Mouse (Mus musculus): ENCODE measurements around the gene Slc2a4. TPM values are rescaled to one million over a fixed set of nuclear protein-coding genes. Genes with fewer than 3 reads are reported as not detected.

The Slc2a4 gene
- polyA plus RNA-seq, 1 experiment from 2014 or later, result 9.3 TPM

GRCm38 (mm10) chr11:69984431-69984830 is 36.4 kb upstream of the Slc2a4 start:
- H3K9ac ChIP-seq, result no peak overlapping the region
- no peaks in the 10 kb centered on the region for H3K9me3 ChIP-seq (replicated peaks)
- no peak overlapping the region for H3K27ac ChIP-seq
- H3K4me1 ChIP-seq, result peaks cover 27% of the 10 kb centered on the region
- 90% methylated on average over 8 of the region's 8 CpGs for WGBS
- H3K4me2 ChIP-seq, result no peak overlapping the region
- peaks cover 56% of the 10 kb centered on the region for H3K36me3 ChIP-seq (ENCODE audit: poor library complexity, severe bottlenecking)
- ATAC-seq, result no peak
- H3K27me3 ChIP-seq, result no peaks in the 10 kb centered on the region
- H3K4me3 ChIP-seq, result no peak overlapping the region

GRCm38 (mm10) chr11:69983377-69983776 is 35.4 kb upstream of the Slc2a4 start:
- H3K27me3 ChIP-seq, result no peaks in the 10 kb centered on the region
- H3K9me3 ChIP-seq (replicated peaks), result no peaks in the 10 kb centered on the region
- H3K4me2 ChIP-seq, result peak overlapping the region; percentile 85; the same call in 1 of the 2 replicates
- H3K4me3 ChIP-seq, result no peak overlapping the region; the same call in 1 of the 2 replicates
- peaks cover 35% of the 10 kb centered on the region for H3K4me1 ChIP-seq
- H3K9ac ChIP-seq, result peak overlapping the region; percentile 99; the same call in 1 of the 2 replicates
- peaks cover 50% of the 10 kb centered on the region for H3K36me3 ChIP-seq (ENCODE audit: poor library complexity, severe bottlenecking)
- no peak for ATAC-seq
- no peak overlapping the region for H3K27ac ChIP-seq
- 91% methylated on average over 4 of the region's 4 CpGs for WGBS

DNA sequence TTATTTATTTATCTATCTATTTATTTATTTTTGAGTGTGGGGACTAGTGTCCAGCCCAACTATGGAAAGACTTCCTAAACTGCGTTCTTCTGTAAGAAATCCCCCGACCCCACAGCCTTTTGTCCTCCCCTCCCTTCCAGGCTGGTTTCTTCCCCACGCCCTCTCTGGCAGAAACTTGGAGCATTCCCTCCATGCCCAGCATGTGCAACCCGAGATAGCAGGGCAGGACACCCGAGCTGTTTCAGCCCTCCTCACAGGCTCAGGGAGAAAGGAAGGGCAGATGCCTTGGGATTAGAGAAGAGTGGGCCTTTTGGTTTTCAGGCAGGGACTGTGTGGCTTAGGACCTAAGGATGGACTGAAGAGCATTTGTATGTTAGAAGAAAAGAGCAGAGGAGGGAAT is 34.9 kb upstream of the Slc2a4 start:
- H3K9ac ChIP-seq, result peak overlapping the region; percentile 99
- no peak overlapping the region for H3K27ac ChIP-seq
- H3K27me3 ChIP-seq, result no peaks in the 10 kb centered on the region
- H3K4me2 ChIP-seq, result peak overlapping the region; percentile 85
- no peak for ATAC-seq
- no peaks in the 10 kb centered on the region for H3K9me3 ChIP-seq (replicated peaks)
- peaks cover 48% of the 10 kb centered on the region for H3K36me3 ChIP-seq (ENCODE audit: poor library complexity, severe bottlenecking)
- WGBS, result 25% methylated on average over 5 of the region's 5 CpGs
- peak overlapping the region; percentile 100 for H3K4me3 ChIP-seq
- H3K4me1 ChIP-seq, result peaks cover 35% of the 10 kb centered on the region

DNA sequence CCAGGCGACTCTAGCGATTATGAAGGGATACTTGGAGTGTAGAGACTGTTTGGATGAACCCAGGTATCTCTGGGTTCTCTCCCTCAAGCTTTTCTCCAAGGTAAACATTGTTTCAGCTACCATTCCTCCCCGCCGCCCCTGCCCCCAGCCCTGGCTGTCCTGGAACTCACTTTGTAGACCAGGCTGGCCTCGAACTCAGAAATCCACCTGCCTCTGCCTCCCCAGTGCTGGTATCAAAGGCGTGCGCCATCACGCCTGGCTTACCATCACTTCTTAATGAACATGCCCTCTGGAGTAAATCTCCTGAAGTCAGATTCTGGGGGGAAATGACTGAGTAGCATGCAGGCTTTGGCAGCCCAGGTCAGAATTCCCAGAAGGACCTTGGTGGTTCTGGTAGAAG is 34.2 kb upstream of the Slc2a4 start, which contains the start of gene Elp5:
TSS of gene Elp5 (minus strand) at position 293 of the 400 bp plus-strand sequence.
- Histone ChIP-seq H3K27me3 (no peaks in the 10 kb centered on the region), H3K27ac (peak within 1 kb of the TSS; percentile 99), H3K4me2 (peak within 1 kb of the TSS; percentile 85), H3K36me3 (ENCODE audit: poor library complexity, severe bottlenecking) (peaks cover 47% of the 10 kb centered on the region), H3K4me1 (peaks cover 35% of the 10 kb centered on the region), H3K9ac (peak within 1 kb of the TSS; percentile 99), H3K9me3 (replicated peaks) (no peaks in the 10 kb centered on the region), H3K4me3 (peak within 1 kb of the TSS; percentile 100)
- WGBS, result 55% methylated on average over 8 of the region's 8 CpGs
- ATAC-seq, result no peak

DNA sequence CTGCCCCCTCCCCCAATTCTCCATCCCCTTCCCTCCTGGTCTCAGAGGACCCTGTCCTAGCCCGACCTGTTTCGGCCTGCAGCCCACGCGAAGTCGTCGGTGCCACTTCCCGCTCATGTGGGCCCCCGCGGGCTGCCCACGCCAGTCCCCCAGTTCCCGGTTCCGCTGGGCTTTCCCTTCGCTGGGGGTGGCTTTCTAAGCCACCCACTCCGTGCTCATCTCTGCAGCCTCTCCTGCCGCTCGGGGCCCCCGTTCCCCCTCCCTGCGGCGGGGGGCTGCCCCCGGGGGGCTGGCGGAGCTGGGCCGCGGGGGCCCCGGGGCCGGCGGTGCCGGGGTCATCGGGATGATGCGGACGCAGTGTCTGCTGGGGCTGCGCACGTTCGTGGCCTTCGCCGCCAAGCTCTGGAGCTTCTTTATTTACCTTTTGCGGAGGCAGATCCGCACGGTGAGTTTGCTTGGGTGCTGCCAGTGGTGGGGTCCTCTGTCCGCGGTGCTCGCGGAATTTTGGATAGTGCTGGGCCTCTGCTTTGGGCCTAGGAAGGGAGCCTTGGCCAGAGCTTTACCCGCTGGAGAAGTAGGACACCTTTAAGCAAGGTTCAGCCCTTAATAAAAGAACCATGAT is 33.3 kb upstream of the Slc2a4 start, which contains the start of gene Ctdnep1:
TSS of gene Ctdnep1 (plus strand) at position 16 of the 622 bp plus-strand sequence.
- Histone ChIP-seq H3K4me2 (peak within 1 kb of the TSS; percentile 85), H3K27ac (peak within 1 kb of the TSS; percentile 99), H3K9me3 (replicated peaks) (no peaks in the 10 kb centered on the region), H3K9ac (peak within 1 kb of the TSS; percentile 99), H3K4me1 (peaks cover 35% of the 10 kb centered on the region), H3K27me3 (no peaks in the 10 kb centered on the region), H3K36me3 (ENCODE audit: poor library complexity, severe bottlenecking) (peaks cover 47% of the 10 kb centered on the region), H3K4me3 (peak within 1 kb of the TSS; percentile 100)
- WGBS, result under 1% methylated on average over 14 of the region's 43 CpGs
- peak; percentile 39 for ATAC-seq

DNA sequence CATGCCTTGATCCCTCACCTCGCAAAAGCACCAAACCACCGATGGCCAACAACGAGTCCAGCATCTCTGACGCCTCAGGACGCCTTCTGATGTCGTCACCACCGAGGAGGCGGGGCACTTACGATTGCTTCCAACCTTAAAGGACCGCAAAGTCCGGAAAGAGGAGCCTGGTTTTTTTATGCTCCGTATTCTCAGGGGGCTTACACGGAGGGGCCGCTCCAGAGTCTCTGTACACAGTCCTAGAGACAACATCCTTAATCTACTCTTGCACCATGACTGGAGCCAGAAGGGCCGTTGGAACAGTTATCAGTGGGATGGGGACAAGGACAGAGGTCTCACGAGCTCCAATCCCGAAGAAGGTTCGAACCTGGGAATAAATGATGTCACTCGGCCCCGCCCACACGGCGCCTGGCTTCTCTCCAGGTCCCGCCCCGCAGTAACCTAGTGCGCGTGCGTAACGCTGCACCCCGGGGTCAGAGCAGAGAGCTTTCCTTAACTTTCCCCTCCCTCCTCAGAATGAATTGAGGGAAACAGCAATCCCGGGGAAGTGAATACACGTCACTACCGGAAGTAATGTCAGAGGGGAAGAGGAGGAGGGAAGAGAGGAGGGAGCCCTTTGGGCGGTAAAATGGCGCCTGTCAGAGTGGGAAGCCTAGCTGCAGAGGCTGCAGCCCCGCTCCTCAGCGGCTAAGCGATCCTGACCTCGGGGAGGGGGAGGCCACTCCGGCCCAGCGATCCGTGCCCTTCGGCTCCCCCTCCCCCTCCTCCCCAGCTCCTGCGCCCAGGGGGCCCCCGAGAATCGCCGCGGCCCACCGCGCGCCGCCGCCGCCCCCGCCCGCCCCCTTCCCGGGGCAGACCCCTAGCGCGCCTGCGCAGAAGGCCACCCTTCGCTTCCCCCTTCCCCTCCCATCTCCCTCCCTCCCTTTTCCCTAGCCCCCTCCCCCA is 32.5 kb upstream of the Slc2a4 start:
- peak; percentile 91 for ATAC-seq
- Histone ChIP-seq H3K4me3 (peak overlapping the region; percentile 100), H3K9me3 (replicated peaks) (no peaks in the 10 kb centered on the region), H3K4me1 (peaks cover 35% of the 10 kb centered on the region), H3K27ac (peak overlapping the region; percentile 99), H3K36me3 (ENCODE audit: poor library complexity, severe bottlenecking) (peaks cover 49% of the 10 kb centered on the region), H3K27me3 (no peaks in the 10 kb centered on the region), H3K4me2 (peak overlapping the region; percentile 85), H3K9ac (peak overlapping the region; percentile 99)
- WGBS, result under 1% methylated on average over 40 of the region's 60 CpGs

GRCm38 (mm10) chr11:69979827-69980195 is 31.8 kb upstream of the Slc2a4 start:
- no peak for ATAC-seq
- H3K27me3 ChIP-seq, result no peaks in the 10 kb centered on the region
- H3K9me3 ChIP-seq (replicated peaks), result no peaks in the 10 kb centered on the region
- H3K4me2 ChIP-seq, result peak overlapping the region; percentile 85
- H3K4me3 ChIP-seq, result peak overlapping the region; percentile 100
- H3K9ac ChIP-seq, result peak overlapping the region; percentile 99
- H3K27ac ChIP-seq, result peak overlapping the region; percentile 99
- WGBS, result 5% methylated on average over 16 of the region's 16 CpGs
- peaks cover 49% of the 10 kb centered on the region for H3K36me3 ChIP-seq (ENCODE audit: poor library complexity, severe bottlenecking)
- H3K4me1 ChIP-seq, result peaks cover 35% of the 10 kb centered on the region

DNA sequence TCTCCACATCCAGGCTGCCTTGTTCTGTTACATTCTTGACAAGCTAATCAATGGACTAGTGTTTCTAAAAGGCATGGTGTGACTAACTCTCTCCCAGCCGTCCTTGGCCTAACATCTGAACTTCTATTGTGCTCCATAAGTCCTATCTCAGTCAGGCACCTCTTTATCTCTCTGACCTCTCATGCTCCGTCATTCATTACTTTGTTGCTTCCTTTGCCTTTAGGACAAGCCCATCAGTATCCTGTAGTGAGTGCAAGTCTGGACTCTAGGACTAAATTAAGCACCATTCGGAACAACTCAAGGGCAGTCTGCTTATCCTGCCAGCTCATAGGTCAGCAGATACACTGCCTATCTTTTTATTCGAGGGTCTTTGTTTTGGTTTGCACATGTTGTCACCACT is 28.3 kb upstream of the Slc2a4 start:
- Histone ChIP-seq H3K9ac (no peak overlapping the region), H3K4me3 (no peak overlapping the region), H3K27ac (no peak overlapping the region), H3K27me3 (no peaks in the 10 kb centered on the region), H3K36me3 (ENCODE audit: poor library complexity, severe bottlenecking) (peaks cover 70% of the 10 kb centered on the region), H3K4me1 (peaks cover 11% of the 10 kb centered on the region), H3K4me2 (no peak overlapping the region), H3K9me3 (replicated peaks) (no peaks in the 10 kb centered on the region)
- no peak for ATAC-seq
- 87% methylated on average over 4 of the region's 4 CpGs for WGBS

DNA sequence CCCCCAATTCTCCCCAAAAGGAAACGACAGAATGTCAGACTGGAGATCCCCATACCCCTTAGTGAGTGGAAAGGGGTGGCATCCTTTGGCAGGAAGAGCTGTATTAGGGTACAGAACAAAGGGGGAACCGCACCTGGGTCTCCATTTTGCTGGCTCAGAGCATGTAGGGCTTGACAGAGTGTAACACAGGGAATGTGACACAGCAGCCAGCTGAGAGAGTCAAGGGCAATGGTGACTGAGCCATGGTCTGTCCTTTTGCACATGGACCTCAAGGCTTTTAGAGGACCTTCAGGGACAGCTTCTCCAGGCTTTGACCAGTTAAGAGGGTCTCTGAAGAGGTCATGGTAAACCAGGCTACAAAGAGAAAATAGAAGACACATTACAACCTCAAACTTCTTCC is 26.9 kb upstream of the Slc2a4 start:
- Histone ChIP-seq H3K27ac (no peak overlapping the region), H3K4me1 (peaks cover 11% of the 10 kb centered on the region), H3K27me3 (no peaks in the 10 kb centered on the region), H3K4me3 (no peak overlapping the region), H3K9ac (no peak overlapping the region), H3K4me2 (no peak overlapping the region), H3K9me3 (replicated peaks) (no peaks in the 10 kb centered on the region), H3K36me3 (ENCODE audit: poor library complexity, severe bottlenecking) (peaks cover 79% of the 10 kb centered on the region)
- 91% methylated on average over 2 of the region's 2 CpGs for WGBS
- ATAC-seq, result no peak

- WGBS, result 86% methylated on average over 3 of the region's 3 CpGs
- ATAC-seq, result no peak
- peaks cover 30% of the 10 kb centered on the region for H3K27me3 ChIP-seq
These were observed 22.8 kb upstream of the Slc2a4 start for GRCm38 (mm10) chr11:69970775-69971174.

GRCm38 (mm10) chr11:69970222-69970621 is 22.2 kb upstream of the Slc2a4 start:
- Histone ChIP-seq H3K27me3 (peaks cover 35% of the 10 kb centered on the region), H3K9ac (no peak overlapping the region), H3K27ac (no peak overlapping the region), H3K4me1 (peaks cover 10% of the 10 kb centered on the region), H3K9me3 (replicated peaks) (no peaks in the 10 kb centered on the region), H3K4me3 (no peak overlapping the region), H3K4me2 (no peak overlapping the region), H3K36me3 (ENCODE audit: poor library complexity, severe bottlenecking) (peaks cover 68% of the 10 kb centered on the region)
- ATAC-seq, result no peak
- WGBS, result 88% methylated on average over 6 of the region's 6 CpGs

More at GRCm38 (mm10) chr11:69970775-69971174, 22.8 kb upstream of the Slc2a4 start:
- Histone ChIP-seq H3K4me2 (no peak overlapping the region), H3K9me3 (replicated peaks) (no peaks in the 10 kb centered on the region), H3K36me3 (ENCODE audit: poor library complexity, severe bottlenecking) (peaks cover 73% of the 10 kb centered on the region), H3K4me1 (peaks cover 10% of the 10 kb centered on the region), H3K27ac (no peak overlapping the region), H3K9ac (no peak overlapping the region), H3K4me3 (no peak overlapping the region)

GRCm38 (mm10) chr11:69968793-69969192 is 20.8 kb upstream of the Slc2a4 start:
- H3K9ac ChIP-seq, result no peak overlapping the region
- H3K27ac ChIP-seq, result no peak overlapping the region
- no peak overlapping the region for H3K4me2 ChIP-seq
- H3K27me3 ChIP-seq, result peaks cover 50% of the 10 kb centered on the region
- no peak overlapping the region for H3K4me3 ChIP-seq
- 93% methylated on average over 4 of the region's 4 CpGs for WGBS
- ATAC-seq, result no peak
- peaks cover 10% of the 10 kb centered on the region for H3K4me1 ChIP-seq
- H3K36me3 ChIP-seq (ENCODE audit: poor library complexity, severe bottlenecking), result peaks cover 53% of the 10 kb centered on the region
- no peaks in the 10 kb centered on the region for H3K9me3 ChIP-seq (replicated peaks)

Measured in forebrain, embryonic 13.5 days (tissue).